Mouse (Mus musculus): ENCODE data around the gene Shisal2a.

The Shisal2a gene

DNA sequence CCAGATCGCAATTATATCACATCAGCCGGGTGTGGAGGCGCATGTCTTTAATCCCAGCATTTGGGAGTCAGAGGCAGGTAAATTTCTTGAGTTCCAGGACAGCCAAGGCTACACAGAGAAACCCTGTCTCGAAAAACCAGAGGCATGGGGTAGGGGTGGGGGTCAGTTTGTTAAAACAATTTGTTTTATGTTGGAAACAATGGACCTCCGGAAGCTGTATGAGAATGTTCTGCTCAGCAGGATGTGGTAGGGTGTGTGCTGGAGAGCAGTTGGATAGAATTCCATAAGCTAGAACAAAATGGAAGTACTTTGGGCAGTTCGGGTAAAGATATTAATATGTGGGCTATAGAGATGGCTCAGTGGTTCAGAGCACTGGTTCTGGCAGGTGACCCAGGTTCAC lies 47.7 kb downstream of the Shisal2a start:
- DNase-seq: no peak

DNA sequence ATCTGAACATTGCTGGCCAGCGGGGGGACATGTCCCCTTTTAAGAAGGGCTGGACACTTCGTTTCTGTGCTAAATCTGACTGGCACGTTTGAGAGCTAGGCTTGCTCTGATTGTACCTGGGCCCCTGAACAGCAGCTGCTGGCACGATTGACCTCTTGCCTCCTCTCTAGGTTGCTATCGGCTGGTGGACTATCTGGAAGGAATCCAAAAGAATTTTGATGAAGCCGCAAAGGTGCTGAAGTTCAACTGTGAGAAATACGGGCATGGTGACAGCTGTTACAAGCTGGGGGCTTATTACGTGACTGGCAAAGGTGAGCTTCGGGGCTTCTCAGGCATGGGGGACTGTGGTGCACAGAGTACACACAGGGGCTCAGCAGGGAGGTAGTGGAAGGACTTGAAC lies 51.1 kb downstream of the Shisal2a start:
- DNase-seq: no peak

DNA sequence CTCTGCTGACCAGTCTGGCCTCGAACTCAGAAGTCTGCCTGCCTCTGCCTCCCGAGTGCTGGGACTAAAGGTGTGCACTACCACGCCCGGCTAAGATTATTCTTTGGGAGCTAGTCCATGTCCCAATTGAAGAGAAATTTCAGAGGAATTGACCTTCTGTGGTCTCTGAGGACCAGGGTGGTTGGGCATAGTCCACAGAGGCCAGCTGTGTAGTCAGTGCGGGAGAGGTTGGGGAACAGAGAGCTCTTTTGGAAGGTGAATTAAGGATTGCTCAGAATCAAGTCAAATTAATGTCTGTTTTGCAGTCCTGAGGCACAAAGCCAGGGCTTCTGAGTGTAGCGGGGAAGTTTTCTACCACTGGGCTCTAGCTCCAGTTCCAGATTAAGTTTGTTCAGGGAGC lies 53.3 kb downstream of the Shisal2a start:
- DNase-seq: no peak

DNA sequence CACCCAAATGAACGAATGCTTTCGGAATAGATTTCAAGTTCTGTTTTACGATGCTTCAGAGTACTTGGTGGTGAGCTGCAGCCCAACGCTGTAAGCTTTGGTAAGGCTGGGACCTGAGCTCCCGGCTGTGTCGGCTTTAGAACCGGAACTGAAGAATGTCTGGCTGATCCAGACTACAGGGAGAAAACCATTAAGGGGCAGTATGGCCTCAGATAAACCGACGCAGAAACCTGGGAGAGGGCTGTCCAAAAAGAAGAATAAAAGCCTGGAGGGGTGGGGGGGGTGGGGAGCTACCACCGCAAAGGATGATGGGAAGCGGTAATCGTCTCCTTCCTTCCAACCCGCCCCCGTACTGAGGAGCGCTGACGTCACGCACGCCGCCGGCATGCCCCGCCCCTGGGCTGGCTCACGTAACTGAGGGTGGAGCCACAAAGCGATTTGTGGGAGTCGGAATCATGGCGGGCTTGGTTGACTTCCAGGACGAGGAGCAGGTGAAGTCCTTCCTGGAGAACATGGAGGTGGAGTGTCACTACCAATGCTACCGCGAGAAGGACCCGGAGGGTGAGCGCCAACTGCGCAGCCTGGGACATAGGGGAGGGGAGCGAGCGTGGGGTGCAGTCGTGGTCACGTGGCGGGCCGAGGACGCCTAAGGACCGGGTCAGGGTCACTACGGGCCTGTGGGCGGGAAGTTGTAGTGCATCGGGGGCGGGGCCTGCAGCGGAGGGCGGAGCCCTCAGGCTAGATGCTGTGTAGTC lies 55.2 kb downstream of the Shisal2a start, which contains the start of gene Coa7:
Coa7 (plus strand) TSS at position 411 of the 755 bp plus-strand sequence.
- DNase-seq: peak; percentile 96 to 98

DNA sequence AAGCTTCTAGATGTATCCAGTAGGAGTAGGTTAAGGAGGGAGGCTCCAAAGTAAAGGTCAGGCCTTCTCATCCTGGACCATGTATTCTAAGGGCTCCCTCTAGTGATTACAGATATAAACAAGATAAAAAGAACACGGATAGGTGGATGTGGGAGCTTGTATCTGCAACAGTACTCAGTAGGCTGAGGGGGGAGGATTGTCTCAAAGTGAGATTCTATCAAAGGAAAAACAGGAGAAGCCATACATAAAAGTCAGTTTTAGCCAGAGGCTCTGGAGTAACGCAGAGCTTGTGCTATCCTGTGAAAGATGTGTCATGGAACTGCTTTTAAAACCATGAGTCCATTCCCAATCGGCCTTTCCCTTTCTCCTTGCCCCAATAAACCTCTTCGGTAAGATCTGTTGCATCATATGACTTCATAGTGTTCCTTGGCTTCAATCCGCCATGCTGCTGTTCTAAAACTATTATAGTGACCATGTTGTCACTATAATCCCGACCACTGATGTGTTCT lies 56.0 kb downstream of the Shisal2a start:
- DNase-seq: no peak

DNA sequence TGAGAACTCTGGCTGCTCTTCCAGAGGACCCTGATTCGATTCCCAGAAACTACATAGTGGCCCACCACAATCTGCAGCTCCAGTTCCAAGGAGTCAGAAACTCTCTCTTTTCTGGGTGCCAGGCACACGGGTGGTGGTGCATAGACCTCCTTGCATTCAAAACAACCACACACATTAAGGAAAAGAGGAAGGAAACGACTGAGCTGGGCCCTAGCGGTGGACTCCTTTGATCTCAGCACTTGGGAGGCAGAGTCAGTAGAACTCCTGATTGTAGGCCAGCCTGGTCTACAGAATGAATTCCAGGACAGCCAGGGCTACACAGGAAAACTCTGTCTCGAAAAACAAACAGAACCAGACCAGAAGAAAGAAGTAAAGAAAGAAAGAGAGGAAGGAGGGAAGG lies 59.6 kb downstream of the Shisal2a start:
- no peak for DNase-seq

DNA sequence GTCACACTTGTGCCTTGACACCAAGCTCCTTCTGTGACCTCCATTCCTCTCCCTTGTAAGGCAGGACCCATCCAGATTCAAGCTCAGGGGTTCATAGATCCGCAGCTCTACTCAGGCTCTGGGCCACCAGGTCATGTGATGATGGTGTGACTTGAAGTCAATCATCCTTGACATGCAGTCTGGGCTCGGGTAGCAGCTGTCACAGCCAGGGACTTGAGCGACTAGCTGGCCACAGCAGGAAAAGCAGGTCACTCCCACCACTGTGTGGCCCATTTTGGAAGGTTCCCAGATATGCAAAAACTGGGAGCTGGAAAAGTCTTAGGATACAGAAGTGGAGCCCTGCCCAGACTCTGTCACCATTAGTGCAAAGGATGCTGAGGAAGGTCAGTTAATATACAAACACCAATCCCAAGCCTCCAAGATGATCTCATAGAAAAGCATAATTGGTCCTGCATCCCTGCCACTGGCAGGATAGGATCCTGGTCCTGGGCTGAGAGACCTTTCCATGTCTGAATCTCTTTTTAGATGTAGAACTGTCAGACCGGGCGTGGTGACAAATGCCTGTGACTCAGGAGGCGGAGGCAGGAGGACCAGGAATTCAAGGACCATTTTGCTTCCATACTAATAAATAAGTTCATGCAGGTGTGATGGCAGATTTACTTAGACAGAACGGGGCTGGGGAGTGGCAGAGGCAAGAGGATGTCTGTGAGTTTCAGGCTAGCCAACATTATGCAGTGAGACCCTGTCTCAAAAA lies 62.3 kb downstream of the Shisal2a start:
- no peak for DNase-seq

DNA sequence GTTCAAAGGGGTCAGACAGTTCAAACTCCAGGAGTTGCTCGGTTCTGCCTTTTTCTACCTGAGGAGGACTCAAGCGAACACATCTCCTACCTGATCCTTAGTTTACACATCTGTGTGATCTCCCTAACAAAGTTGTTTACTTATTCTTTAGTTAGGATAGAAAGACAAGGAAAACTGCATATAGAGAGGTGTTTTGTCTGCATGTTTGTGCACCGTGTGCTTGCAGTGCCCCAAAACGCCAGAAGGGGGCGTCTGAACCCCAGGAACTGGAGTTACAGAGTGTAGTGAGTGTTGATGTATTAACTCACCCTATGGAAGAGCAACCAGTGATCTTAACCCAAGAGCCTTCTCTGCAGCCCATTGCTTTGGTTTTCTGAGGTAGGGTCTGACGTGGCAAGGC lies 63.4 kb downstream of the Shisal2a start:
- peak; percentile 34 to 41 for DNase-seq

DNA sequence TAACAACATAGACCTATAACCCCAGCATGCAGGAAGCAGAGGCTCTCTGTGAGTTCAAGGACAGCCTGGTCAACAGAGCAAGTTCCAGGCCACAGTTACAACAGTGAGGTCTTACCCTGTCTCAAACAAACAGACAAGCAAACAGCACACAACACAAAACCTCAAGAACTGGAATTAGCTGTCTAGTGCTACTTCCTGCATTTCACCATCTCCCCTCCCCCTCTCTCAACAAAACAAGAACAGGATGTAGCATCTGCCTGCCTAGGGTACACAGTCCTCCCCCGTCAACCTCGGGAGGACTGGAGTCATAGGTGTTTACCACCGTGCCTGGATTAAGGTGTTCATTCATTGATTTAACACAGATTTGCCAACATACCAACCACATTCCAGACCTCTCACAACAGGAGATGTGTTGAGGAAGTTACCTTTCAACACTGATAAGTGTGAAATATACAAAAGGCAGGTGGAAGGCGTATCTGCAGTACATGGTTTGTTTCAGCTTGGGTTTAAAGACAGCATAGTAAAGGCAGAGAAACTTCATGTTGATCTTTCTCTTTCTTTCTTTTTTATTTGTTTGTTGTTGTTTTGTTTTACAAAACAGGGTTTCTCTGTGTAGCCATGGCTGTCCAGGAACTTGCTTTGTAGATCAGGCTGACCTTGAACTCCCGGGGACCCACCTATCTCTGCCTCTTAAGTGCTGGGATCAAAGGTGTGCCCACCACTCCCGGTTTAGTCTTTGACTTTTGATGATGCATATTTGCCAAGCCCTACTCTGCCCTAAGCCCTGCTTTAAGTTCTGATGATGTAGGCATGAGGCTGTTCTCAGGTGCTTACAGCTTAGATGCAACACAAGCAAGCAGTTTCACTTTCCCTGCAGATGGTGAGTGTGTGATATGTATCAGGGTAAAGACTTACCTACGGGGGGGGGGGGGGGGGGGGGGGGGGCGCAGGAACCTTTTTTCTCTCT lies 64.2 kb downstream of the Shisal2a start:
- DNase-seq: peak; percentile 47 to 66

Data from thymus, postnatal 36 days (tissue).